Mouse (Mus musculus): ENCODE data around the gene Fpr1. TPM values are rescaled to one million over a fixed set of nuclear protein-coding genes. Genes with fewer than 3 reads are reported as not detected.
"Not testable (repeated sequence)": the region's sequence is repeated elsewhere in the genome, so short reads cannot be mapped to it uniquely, and the experiment has no call there.

Gene Fpr1
- not detected in 2 replicates for polyA plus RNA-seq (2014; fragmentation: Nextera tagmentation; extraction: Ambion mirVana)

DNA sequence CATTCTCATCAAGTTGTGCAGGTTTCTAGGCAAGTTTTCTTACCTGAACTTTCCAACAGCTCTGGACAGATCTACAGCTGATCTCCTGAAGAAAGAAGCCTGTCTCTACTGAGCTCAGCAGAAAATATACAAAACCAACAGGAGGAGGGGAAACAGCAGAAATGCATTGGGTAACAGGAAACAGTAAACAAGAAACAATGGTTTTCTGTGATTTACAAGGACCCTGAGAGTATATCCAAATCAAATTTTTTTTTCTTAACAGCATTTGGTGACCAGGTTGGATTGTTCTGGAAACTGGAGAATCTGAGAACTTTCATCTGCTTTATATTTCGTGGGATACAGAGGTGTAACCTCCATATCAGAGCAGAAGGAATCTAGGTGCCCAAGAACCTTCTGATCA, at the start of gene Fpr1:
TSS of gene Fpr1 (minus strand) at position 101 of the 400 bp plus-strand sequence.
- ATAC-seq (ENCODE audit: low FRiP score), result no peak
- no peak within 1 kb of the TSS for H3K9ac ChIP-seq (ENCODE audit: low read length)
- H3K9me3 ChIP-seq (ENCODE audit: control insufficient read depth, low read length), result no peaks in the 10 kb centered on the region
- no peak within 1 kb of the TSS for H3K4me3 ChIP-seq (ENCODE audit: low read depth, low read length)
- H3K36me3 ChIP-seq (ENCODE audit: control insufficient read depth, insufficient read depth, low read length), result no peaks in the 10 kb centered on the region
- H3K4me2 ChIP-seq, result no peak within 1 kb of the TSS
- no peaks in the 10 kb centered on the region for H3K27me3 ChIP-seq (ENCODE audit: control insufficient read depth, insufficient read depth, low read length)
- WGBS, result 65% methylated on average over 1 of the region's 1 CpGs
- no peak for DNase-seq (ENCODE audit: low spot score, missing footprints)
- H3K27ac ChIP-seq (ENCODE audit: low read depth, low read length), result no peak within 1 kb of the TSS
- H3K4me1 ChIP-seq (ENCODE audit: control insufficient read depth, insufficient read depth, low read length), result no peaks in the 10 kb centered on the region

DNA sequence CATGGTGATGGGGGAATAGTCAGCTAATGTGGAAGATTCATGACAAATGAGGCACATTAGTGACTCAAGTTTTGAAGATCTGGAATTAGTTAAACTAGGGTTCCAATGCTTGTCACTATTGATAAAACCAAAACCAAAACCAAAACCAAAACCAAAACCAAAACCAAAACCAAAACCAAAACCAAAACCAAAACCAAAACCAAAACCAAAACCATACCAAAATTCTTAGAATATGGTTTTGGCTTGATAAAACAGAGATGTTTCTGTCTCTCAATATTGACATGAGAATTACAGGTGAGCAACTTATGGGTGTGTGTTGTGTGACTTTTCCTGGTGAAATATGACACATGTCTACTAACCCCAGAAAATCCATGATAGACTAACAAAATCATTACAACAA, 34.0 kb upstream of the Fpr1 start:
- no peak overlapping the region for H3K9ac ChIP-seq (ENCODE audit: low read length)
- no peaks in the 10 kb centered on the region for H3K27me3 ChIP-seq (ENCODE audit: control insufficient read depth, insufficient read depth, low read length)
- ATAC-seq (ENCODE audit: low FRiP score), result no peak

DNA sequence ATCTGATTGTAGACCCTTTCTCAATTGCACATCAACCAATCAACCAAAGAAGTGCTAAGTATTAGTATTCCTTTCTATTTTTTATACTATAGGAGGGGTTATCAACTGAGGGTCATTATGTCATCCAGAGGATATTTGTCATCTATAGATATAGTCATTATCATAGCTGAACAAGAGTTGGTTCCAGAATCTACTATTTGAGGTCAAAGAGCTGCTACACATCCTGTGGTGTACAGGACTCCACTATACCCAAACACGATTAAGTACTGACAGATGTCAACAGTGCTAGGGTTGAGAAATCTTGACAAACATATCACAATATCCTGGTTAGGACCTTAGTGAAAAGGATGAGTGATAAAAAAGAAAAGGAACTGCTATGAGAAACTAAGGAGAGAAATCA, 33.6 kb upstream of the Fpr1 start:
- ATAC-seq (ENCODE audit: low FRiP score) (no peak), DNase-seq (ENCODE audit: low spot score, missing footprints) (no peak)
- H3K36me3 ChIP-seq (ENCODE audit: control insufficient read depth, insufficient read depth, low read length), result no peaks in the 10 kb centered on the region
- H3K4me2 ChIP-seq, result no peak overlapping the region
- H3K27me3 ChIP-seq (ENCODE audit: control insufficient read depth, insufficient read depth, low read length), result no peaks in the 10 kb centered on the region
- no peak overlapping the region for H3K27ac ChIP-seq (ENCODE audit: low read depth, low read length)
- WGBS, result 98% methylated on average over 1 of the region's 1 CpGs
- no peaks in the 10 kb centered on the region for H3K4me1 ChIP-seq (ENCODE audit: control insufficient read depth, insufficient read depth, low read length)
- H3K9ac ChIP-seq (ENCODE audit: low read length), result no peak overlapping the region
- no peaks in the 10 kb centered on the region for H3K9me3 ChIP-seq (ENCODE audit: control insufficient read depth, low read length)
- no peak overlapping the region for H3K4me3 ChIP-seq (ENCODE audit: low read depth, low read length)

More for the DNA sequence above, 34.0 kb upstream of the Fpr1 start:
- no peak for DNase-seq (ENCODE audit: low spot score, missing footprints)
- H3K4me1 ChIP-seq (ENCODE audit: control insufficient read depth, insufficient read depth, low read length), result no peaks in the 10 kb centered on the region
- no peak overlapping the region for H3K4me2 ChIP-seq
- no peaks in the 10 kb centered on the region for H3K9me3 ChIP-seq (ENCODE audit: control insufficient read depth, low read length)
- H3K27ac ChIP-seq (ENCODE audit: low read depth, low read length), result no peak overlapping the region
- no peaks in the 10 kb centered on the region for H3K36me3 ChIP-seq (ENCODE audit: control insufficient read depth, insufficient read depth, low read length)
- H3K4me3 ChIP-seq (ENCODE audit: low read depth, low read length), result no peak overlapping the region

DNA sequence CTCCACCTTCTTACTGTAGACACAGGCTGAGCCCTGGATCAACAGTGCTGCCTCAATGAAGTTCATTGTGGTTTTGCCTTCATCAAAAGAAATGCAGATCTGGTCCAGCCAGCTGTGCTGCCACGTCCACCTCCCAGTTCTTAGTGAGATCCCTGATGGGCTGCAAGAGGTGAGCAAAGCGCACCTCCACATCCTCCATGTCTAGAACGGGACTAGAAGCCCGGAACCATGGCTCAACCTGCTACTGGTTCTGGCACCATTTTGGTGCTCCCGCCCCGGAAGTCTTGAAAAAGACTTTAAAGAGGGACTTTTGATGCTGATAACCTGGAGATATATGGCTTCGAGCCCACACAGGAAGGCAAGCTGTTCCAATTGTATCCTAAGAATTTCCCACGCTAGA, 28.9 kb upstream of the Fpr1 start:
- not testable (repeated sequence) for H3K27me3 ChIP-seq (ENCODE audit: control insufficient read depth, insufficient read depth, low read length); H3K9ac ChIP-seq (ENCODE audit: low read length); DNase-seq (ENCODE audit: low spot score, missing footprints); H3K4me1 ChIP-seq (ENCODE audit: control insufficient read depth, insufficient read depth, low read length); H3K27ac ChIP-seq (ENCODE audit: low read depth, low read length); H3K4me2 ChIP-seq; H3K9me3 ChIP-seq (ENCODE audit: control insufficient read depth, low read length); H3K4me3 ChIP-seq (ENCODE audit: low read depth, low read length); ATAC-seq (ENCODE audit: low FRiP score); H3K36me3 ChIP-seq (ENCODE audit: control insufficient read depth, insufficient read depth, low read length)
- WGBS, result 84% methylated on average over 8 of the region's 8 CpGs

DNA sequence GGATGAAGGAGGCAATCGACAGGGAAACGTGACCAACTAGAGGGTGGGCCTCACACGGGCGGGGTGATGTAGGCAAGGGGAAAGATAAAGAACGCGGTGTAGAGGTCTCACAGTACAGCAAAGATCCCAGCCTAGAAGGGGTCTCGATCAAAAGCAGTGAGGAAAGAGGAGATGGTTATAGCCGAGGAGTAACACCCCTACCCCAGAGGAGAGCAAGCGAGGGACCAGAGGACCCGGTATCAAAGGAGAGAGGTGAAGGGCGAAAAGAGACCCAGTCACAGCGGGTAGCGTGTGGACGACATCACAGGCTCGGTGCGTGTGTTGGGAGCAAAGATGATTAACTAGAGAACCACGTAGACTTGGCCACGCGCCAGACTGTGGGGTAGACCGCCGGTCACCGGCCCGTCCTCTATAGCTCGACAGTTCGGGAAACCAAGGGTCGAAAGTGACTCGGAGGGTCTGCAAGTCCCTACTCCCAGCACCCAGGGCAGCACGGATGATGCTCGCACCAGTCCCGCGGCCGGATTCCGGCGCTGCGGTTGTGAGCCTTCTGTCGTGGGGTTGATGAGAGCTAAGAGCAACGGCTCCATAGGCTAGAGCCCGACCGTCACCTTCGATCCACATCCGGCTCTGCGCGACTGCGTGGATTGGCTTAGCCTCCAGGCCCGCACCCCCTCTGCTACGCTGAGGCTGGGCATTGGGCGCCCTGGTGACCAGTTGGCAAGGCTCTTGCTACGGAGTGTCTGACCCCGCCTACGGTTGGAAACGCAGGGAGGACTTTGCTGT, 26.1 kb upstream of the Fpr1 start:
- Histone ChIP-seq H3K36me3 (ENCODE audit: control insufficient read depth, insufficient read depth, low read length) (no peaks in the 10 kb centered on the region), H3K4me1 (ENCODE audit: control insufficient read depth, insufficient read depth, low read length) (no peaks in the 10 kb centered on the region), H3K9me3 (ENCODE audit: control insufficient read depth, low read length) (no peaks in the 10 kb centered on the region), H3K4me2 (peak overlapping the region; percentile 53), H3K27me3 (ENCODE audit: control insufficient read depth, insufficient read depth, low read length) (no peaks in the 10 kb centered on the region), H3K9ac (ENCODE audit: low read length) (peak overlapping the region; percentile 65), H3K4me3 (ENCODE audit: low read depth, low read length) (peak overlapping the region; percentile 38), H3K27ac (ENCODE audit: low read depth, low read length) (no peak overlapping the region)
- whole genome bisulfite sequencing, result 24% methylated on average over 51 of the region's 51 CpGs
- DNase-seq (ENCODE audit: low spot score, missing footprints) (peak; percentile 95), ATAC-seq (ENCODE audit: low FRiP score) (peak; percentile 100)

DNA sequence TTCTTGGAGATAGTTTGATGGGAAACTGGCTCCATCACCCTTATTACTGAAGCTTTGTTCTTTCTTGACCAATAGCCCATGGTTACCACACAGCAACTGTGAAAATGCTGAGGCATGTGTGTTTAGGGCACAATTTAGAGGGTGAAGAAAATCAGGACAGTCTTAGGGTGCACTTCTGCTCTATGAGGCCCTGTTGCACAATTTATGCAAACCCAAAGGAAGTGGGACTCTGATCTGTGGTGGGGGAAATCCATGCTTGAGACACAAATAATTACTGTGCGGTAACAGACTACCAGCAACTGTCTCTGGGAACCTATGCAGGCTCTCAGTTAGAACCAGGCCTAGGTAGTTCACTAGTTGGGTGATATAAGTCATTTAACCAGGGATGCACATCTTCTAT, 17.0 kb upstream of the Fpr1 start:
- H3K27me3 ChIP-seq (ENCODE audit: control insufficient read depth, insufficient read depth, low read length), result no peaks in the 10 kb centered on the region
- H3K4me3 ChIP-seq (ENCODE audit: low read depth, low read length), result no peak overlapping the region
- ATAC-seq (ENCODE audit: low FRiP score), result no peak
- no peaks in the 10 kb centered on the region for H3K4me1 ChIP-seq (ENCODE audit: control insufficient read depth, insufficient read depth, low read length)
- H3K4me2 ChIP-seq, result no peak overlapping the region
- WGBS, result 97% methylated on average over 1 of the region's 1 CpGs
- no peak for DNase-seq (ENCODE audit: low spot score, missing footprints)
- no peaks in the 10 kb centered on the region for H3K9me3 ChIP-seq (ENCODE audit: control insufficient read depth, low read length)
- no peaks in the 10 kb centered on the region for H3K36me3 ChIP-seq (ENCODE audit: control insufficient read depth, insufficient read depth, low read length)
- no peak overlapping the region for H3K27ac ChIP-seq (ENCODE audit: low read depth, low read length)
- H3K9ac ChIP-seq (ENCODE audit: low read length), result no peak overlapping the region

DNA sequence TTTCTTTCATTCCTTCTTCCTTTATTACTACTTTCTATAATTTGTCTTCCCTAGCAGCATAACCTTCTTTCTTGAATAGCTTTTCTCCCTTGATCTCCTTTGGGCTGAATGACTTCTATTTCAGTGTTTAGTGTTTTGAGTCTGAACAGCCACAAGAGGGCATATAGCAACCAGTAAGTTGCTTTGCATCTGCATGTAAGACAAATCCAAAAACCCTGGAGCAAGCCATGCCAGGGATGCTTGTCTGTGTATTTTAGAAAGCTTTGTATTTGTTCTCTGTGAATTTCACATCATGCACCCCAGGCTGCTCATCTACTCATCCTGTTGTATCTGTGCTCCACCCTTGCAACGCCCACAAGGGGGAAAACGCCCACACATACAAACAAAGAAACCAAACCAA, 15.5 kb upstream of the Fpr1 start:
- H3K9ac ChIP-seq (ENCODE audit: low read length), result no peak overlapping the region
- H3K27ac ChIP-seq (ENCODE audit: low read depth, low read length), result no peak overlapping the region
- no peaks in the 10 kb centered on the region for H3K36me3 ChIP-seq (ENCODE audit: control insufficient read depth, insufficient read depth, low read length)
- ATAC-seq (ENCODE audit: low FRiP score) (no peak), DNase-seq (ENCODE audit: low spot score, missing footprints) (no peak)
- H3K9me3 ChIP-seq (ENCODE audit: control insufficient read depth, low read length), result no peaks in the 10 kb centered on the region
- H3K4me2 ChIP-seq, result no peak overlapping the region
- 86% methylated on average over 2 of the region's 2 CpGs for WGBS
- no peaks in the 10 kb centered on the region for H3K27me3 ChIP-seq (ENCODE audit: control insufficient read depth, insufficient read depth, low read length)
- no peaks in the 10 kb centered on the region for H3K4me1 ChIP-seq (ENCODE audit: control insufficient read depth, insufficient read depth, low read length)
- no peak overlapping the region for H3K4me3 ChIP-seq (ENCODE audit: low read depth, low read length)

DNA sequence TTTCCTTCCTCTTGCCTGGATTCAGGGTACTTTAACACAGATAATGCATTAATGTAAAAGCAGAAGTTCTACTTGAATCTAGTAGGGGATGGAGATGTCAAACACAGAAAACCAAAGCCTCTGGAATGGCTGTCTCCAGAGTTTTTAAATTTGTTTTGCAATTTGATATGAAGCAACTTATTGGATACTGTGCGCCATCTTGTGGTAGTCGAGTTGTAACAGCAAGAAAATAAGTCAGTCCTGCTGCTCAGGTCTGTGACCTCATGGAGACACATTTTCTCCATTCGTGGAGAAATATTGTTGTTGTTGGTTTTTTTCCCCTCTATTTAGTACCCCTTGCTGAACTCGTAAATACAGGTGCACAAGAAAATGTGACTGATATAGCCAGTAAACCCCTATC, 12.3 kb upstream of the Fpr1 start:
- ATAC-seq (ENCODE audit: low FRiP score) (peak; percentile 24; the same call in 1 of the 2 replicates), DNase-seq (ENCODE audit: low spot score, missing footprints) (peak; percentile 91)
- WGBS, result 4% methylated on average over 4 of the region's 4 CpGs

DNA sequence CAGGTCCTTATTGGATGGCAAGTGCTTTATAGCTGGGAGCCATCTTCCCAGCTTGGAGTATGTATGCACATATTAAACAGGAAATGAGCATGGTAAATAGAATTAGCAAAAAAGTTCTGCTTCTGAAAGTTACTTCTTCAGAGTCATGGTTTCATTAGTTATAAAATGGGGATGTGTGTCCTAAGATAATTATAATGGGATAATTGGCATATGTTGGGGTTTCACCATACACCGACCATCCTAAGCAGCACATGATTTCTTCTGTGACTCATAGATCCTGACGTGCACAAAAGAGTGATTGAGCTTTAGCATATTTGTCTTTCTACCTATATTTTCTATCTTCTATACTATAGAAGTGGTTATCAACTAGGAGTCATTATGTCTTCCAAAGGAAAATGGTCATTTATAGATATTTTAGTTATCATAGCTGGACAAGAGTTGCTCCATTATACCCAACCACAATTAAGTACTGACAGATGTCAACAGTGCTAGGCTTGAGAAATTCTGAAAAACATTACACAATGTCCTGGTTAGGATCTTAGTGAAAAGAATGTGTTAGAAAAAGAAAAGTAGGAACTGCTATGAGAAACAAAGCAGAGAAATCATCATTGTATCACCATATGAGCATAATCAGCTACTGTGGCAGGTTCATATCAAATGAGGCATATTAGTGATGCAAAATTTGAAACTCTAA, 6.1 kb upstream of the Fpr1 start:
- ATAC-seq (ENCODE audit: low FRiP score) (no peak), DNase-seq (ENCODE audit: low spot score, missing footprints) (no peak)
- H3K4me1 ChIP-seq (ENCODE audit: control insufficient read depth, insufficient read depth, low read length), result no peaks in the 10 kb centered on the region
- H3K27me3 ChIP-seq (ENCODE audit: control insufficient read depth, insufficient read depth, low read length), result no peaks in the 10 kb centered on the region
- no peak overlapping the region for H3K4me2 ChIP-seq
- no peak overlapping the region for H3K9ac ChIP-seq (ENCODE audit: low read length)
- H3K9me3 ChIP-seq (ENCODE audit: control insufficient read depth, low read length), result no peaks in the 10 kb centered on the region
- no peak overlapping the region for H3K4me3 ChIP-seq (ENCODE audit: low read depth, low read length)
- no peaks in the 10 kb centered on the region for H3K36me3 ChIP-seq (ENCODE audit: control insufficient read depth, insufficient read depth, low read length)
- H3K27ac ChIP-seq (ENCODE audit: low read depth, low read length), result no peak overlapping the region
- 91% methylated on average over 2 of the region's 2 CpGs for WGBS

More for the DNA sequence above, 12.3 kb upstream of the Fpr1 start:
- no peak overlapping the region for H3K4me2 ChIP-seq
- H3K4me3 ChIP-seq (ENCODE audit: low read depth, low read length), result no peak overlapping the region
- H3K9me3 ChIP-seq (ENCODE audit: control insufficient read depth, low read length), result no peaks in the 10 kb centered on the region
- no peaks in the 10 kb centered on the region for H3K4me1 ChIP-seq (ENCODE audit: control insufficient read depth, insufficient read depth, low read length)
- H3K27ac ChIP-seq (ENCODE audit: low read depth, low read length), result no peak overlapping the region
- H3K27me3 ChIP-seq (ENCODE audit: control insufficient read depth, insufficient read depth, low read length), result no peaks in the 10 kb centered on the region
- no peaks in the 10 kb centered on the region for H3K36me3 ChIP-seq (ENCODE audit: control insufficient read depth, insufficient read depth, low read length)
- H3K9ac ChIP-seq (ENCODE audit: low read length), result no peak overlapping the region
